Mouse (Mus musculus) hindbrain, embryonic 16.5 days (tissue): ENCODE results near the gene Lyar. TPM values are rescaled to one million over a fixed set of nuclear protein-coding genes. Genes with fewer than 3 reads are reported as not detected.
A peak's percentile ranks its signal among the peaks of the same experiment; 100 is the strongest.

Experiments used
- ATAC-seq: fragments of 200-750 bp; cut with Nextera tagmentation; 2 replicates; pipeline ENCODE4 v1.8.0; 2017; ENCODE audit warnings: moderate TSS enrichment, moderate library complexity
- H3K27ac ChIP-seq: fragments of 300-500 bp; sonication (generic); 2 replicates; pipeline ENCODE4 v1.5.1; 2014; ENCODE audit warnings: low read depth, mild to moderate bottlenecking, control low read depth, low read length, moderate library complexity
- H3K27me3 ChIP-seq: fragments of 300-500 bp; sonication (generic); replicated peaks from 2 replicates; pipeline ENCODE4 v1.6.1; 2014; ENCODE audit warnings: low read length; ENCODE audit not compliant: control insufficient read depth, insufficient read depth
- H3K36me3 ChIP-seq: fragments of 300-500 bp; sonication (generic); 2 replicates; pipeline ENCODE4 v1.6.1; 2014; ENCODE audit warnings: mild to moderate bottlenecking, low read length, moderate library complexity, mixed read lengths; ENCODE audit not compliant: control insufficient read depth, insufficient read depth
- H3K4me1 ChIP-seq: fragments of 300-500 bp; sonication (generic); 2 replicates; pipeline ENCODE4 v1.6.1; 2014; ENCODE audit warnings: low read depth, low read length; ENCODE audit not compliant: control insufficient read depth, insufficient read depth
- H3K4me2 ChIP-seq: fragments of 300-500 bp; sonication (generic); 2 replicates; pipeline ENCODE4 v1.6.1; 2014; ENCODE audit warnings: mild to moderate bottlenecking, low read length, control low read depth, moderate library complexity
- H3K4me3 ChIP-seq: fragments of 300-500 bp; sonication (generic); 2 replicates; pipeline ENCODE4 v1.5.1; 2014; ENCODE audit warnings: mild to moderate bottlenecking, low read length, control low read depth, moderate library complexity
- H3K9ac ChIP-seq: fragments of 300-500 bp; sonication (generic); 2 replicates; pipeline ENCODE4 v1.6.1; 2014; ENCODE audit warnings: low read depth, mild to moderate bottlenecking, control low read depth, low read length, moderate library complexity
- H3K9me3 ChIP-seq: fragments of 300-500 bp; sonication (generic); 2 replicates; pipeline ENCODE4 v1.6.1; 2014; ENCODE audit warnings: mild to moderate bottlenecking, low read length, moderate library complexity; ENCODE audit not compliant: control insufficient read depth
- WGBS: fragments of 180-500 bp; shearing (Covaris S2); extraction: QIAGEN DNeasy Blood & Tissue Kit; methylation state at CpG from one replicate; pipeline ENCODE4 v1.1.7; 2014; 5-methylcytosine and 5-hydroxymethylcytosine counted together
- polyA plus RNA-seq: library from polyadenylated mRNA; unstranded; fragments of >200 nt; fragmentation: Nextera tagmentation; extraction: Ambion mirVana; gene quantifications from 2 replicates; pipeline ENCODE4 v1.2.1, GENCODE M21; 2015

Gene Lyar
- 36.7 and 37.9 TPM in 2 replicates for polyA plus RNA-seq

GRCm38 (mm10) chr5:38220328-38220912 lies at the start of gene Lyar, which contains the start of gene Zbtb49:
Lyar (plus strand) TSS chr5:38220470.
Zbtb49 (minus strand) TSS chr5:38220457.
- WGBS = under 1% methylated on average over 50 of the region's 55 CpGs
- no peaks in the 10 kb centered on the region for H3K36me3 ChIP-seq
- H3K4me3 ChIP-seq = peak within 1 kb of the TSS; percentile 84
- peak within 1 kb of the TSS; percentile 88 for H3K4me2 ChIP-seq
- H3K9ac ChIP-seq = peak within 1 kb of the TSS; percentile 90
- no peaks in the 10 kb centered on the region for H3K9me3 ChIP-seq
- peak within 1 kb of the TSS; percentile 85 for H3K27ac ChIP-seq
- H3K27me3 ChIP-seq = no peaks in the 10 kb centered on the region
- H3K4me1 ChIP-seq = peaks cover 21% of the 10 kb centered on the region
- peak; percentile 92 for ATAC-seq

- Histone ChIP-seq H3K27ac (no peak overlapping the region), H3K4me2 (no peak overlapping the region), H3K36me3 (no peaks in the 10 kb centered on the region), H3K9me3 (no peaks in the 10 kb centered on the region; the same call in 1 of the 2 replicates), H3K9ac (no peak overlapping the region), H3K4me1 (no peaks in the 10 kb centered on the region), H3K27me3 (no peaks in the 10 kb centered on the region), H3K4me3 (no peak overlapping the region)
- ATAC-seq = no peak
- 66% methylated on average over 5 of the region's 5 CpGs for WGBS
These were observed 46.5 kb upstream of the Lyar start for GRCm38 (mm10) chr5:38173766-38174165.

DNA sequence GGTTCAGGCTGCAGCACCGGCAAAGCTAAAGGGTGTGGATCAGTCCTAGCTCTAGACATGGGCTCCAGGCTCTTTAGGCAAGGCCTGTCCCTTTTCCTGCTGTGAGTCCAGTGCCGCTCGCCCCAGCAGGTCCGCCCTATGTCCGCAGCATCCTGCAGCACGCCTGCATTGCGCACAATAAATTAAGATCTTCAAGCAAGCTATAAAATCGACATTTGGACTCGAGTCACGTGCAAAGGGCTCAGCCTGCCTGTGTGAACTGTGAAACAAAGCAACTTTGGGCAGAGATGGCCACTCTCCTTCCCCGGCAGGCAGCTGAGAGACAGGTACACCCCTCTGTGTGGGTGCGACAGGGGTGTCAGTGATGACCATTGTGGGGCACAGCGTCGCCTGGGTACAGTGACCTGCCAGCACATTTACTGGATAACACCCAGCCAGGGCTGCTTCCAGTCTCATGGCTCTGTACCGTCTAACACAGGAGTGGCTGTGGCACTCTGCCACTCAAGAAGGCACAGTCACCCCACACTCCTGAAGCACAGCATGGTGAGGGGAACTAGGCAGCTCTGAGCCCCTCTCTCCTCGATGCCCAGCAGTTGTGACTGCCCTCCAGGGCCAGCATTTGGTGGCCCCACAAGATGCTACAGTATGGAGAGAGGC lies 45.9 kb upstream of the Lyar start:
- WGBS = 79% methylated on average over 16 of the region's 16 CpGs
- Histone ChIP-seq H3K27ac (no peak overlapping the region), H3K4me2 (no peak overlapping the region), H3K4me3 (no peak overlapping the region), H3K9me3 (no peaks in the 10 kb centered on the region; the same call in 1 of the 2 replicates), H3K36me3 (no peaks in the 10 kb centered on the region), H3K4me1 (no peaks in the 10 kb centered on the region), H3K27me3 (no peaks in the 10 kb centered on the region), H3K9ac (no peak overlapping the region)
- no peak for ATAC-seq

DNA sequence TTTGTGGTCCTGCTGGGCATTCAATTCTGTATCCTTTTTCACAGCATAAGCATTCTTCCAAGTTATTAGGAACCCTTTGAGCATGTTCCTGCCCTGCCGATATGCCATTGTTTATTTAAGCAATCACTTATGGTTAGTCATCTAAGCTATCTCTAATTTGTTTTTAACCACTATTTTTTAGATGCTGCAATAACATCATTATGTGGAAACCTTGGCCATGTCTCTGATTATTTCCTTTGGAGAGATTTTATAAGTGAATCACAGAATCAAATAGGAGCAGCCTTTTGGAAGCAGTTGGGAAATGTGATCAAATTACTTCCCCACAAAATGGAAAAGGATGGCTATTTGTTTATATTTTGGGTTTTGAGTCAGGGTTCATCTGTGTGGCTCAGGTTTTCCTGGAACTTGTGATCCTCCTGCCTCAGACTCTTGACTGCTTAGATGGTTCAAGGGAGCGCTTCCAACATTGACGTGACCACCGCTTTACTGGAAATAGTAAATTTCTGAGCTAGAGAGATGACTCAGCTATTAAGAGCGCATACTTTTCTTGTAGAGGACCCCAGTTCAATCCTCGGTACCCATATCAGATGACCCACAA lies 35.5 kb upstream of the Lyar start:
- Histone ChIP-seq H3K9ac (no peak overlapping the region), H3K36me3 (no peaks in the 10 kb centered on the region), H3K27ac (no peak overlapping the region), H3K27me3 (no peaks in the 10 kb centered on the region), H3K4me3 (no peak overlapping the region), H3K4me2 (no peak overlapping the region), H3K9me3 (no peaks in the 10 kb centered on the region), H3K4me1 (no peaks in the 10 kb centered on the region)
- no peak for ATAC-seq
- 87% methylated on average over 6 of the region's 6 CpGs for WGBS

DNA sequence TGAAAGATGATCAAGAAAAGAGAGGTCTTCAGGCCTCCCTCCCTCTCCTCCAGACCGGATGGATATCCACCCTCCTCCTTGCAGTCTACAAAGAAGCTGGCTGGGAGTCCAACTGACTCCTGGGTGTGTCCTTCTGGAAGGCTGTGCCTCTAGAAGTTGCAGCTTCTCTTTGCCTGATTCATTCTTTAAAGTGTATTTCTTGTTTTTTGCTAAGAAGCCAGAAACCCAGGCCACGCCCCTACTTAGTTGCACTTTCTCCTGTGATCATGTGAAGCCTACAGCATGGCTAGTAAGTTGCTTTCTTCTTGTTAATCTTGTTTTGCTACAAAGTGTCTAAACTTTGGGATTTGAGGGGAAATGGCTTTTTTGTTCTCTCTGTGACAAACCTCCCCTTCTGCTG lies 33.3 kb upstream of the Lyar start:
- WGBS = 95% methylated on average over 2 of the region's 2 CpGs
- Histone ChIP-seq H3K27me3 (no peaks in the 10 kb centered on the region), H3K4me3 (no peak overlapping the region), H3K4me1 (no peaks in the 10 kb centered on the region), H3K4me2 (no peak overlapping the region), H3K9me3 (no peaks in the 10 kb centered on the region), H3K36me3 (no peaks in the 10 kb centered on the region), H3K9ac (no peak overlapping the region), H3K27ac (no peak overlapping the region)
- ATAC-seq = no peak

DNA sequence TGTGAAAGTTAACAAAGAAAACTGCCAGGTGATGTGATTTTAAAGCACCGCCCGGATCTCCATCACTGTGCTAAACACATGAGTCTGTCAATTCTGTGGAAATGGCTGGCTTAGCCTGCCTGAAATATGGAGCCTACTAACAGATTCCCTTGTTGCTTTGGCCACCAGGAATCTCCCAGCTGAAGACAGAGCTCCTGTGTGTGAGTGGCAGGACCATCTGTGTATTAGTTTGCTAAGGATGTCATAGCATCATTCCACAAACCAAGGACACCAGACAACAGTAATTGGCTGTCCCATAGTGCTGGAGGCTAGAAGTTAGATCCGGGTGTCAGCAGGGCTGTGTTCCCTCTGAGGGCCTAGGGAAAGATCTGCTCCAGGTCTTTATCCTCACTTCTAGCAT lies 29.4 kb upstream of the Lyar start:
- Histone ChIP-seq H3K9me3 (no peaks in the 10 kb centered on the region), H3K4me1 (no peaks in the 10 kb centered on the region), H3K36me3 (no peaks in the 10 kb centered on the region), H3K27me3 (no peaks in the 10 kb centered on the region), H3K4me2 (no peak overlapping the region), H3K9ac (no peak overlapping the region), H3K27ac (no peak overlapping the region), H3K4me3 (no peak overlapping the region)
- ATAC-seq = no peak
- 92% methylated on average over 3 of the region's 3 CpGs for WGBS

DNA sequence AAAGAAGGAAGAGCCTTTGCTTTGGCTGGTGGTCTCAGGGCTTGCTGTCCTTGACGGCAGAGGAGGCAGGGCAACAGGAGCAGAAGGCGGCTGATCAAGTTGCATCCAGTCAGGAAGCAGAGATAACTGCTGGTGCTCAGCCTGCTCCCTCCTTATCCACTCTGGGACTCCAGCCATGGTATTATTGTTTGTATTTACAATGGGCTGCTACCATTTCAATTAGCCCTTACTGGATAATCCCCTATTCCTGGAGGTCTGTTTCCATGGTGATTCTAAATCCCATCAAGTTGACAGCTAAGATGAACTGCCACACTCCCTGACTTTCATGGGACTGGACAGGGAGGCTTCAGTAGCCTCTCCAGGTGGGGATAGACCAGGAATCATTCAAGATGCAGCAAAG lies 25.3 kb upstream of the Lyar start:
- no peaks in the 10 kb centered on the region for H3K4me1 ChIP-seq
- no peaks in the 10 kb centered on the region for H3K9me3 ChIP-seq
- no peak overlapping the region for H3K4me3 ChIP-seq
- no peak overlapping the region for H3K4me2 ChIP-seq
- H3K36me3 ChIP-seq = no peaks in the 10 kb centered on the region; the same call in 1 of the 2 replicates
- H3K9ac ChIP-seq = no peak overlapping the region
- no peak overlapping the region for H3K27ac ChIP-seq
- WGBS = 34% methylated on average over 2 of the region's 2 CpGs
- H3K27me3 ChIP-seq = no peaks in the 10 kb centered on the region
- ATAC-seq = no peak

GRCm38 (mm10) chr5:38195941-38196340 lies 24.3 kb upstream of the Lyar start:
- no peak for ATAC-seq

DNA sequence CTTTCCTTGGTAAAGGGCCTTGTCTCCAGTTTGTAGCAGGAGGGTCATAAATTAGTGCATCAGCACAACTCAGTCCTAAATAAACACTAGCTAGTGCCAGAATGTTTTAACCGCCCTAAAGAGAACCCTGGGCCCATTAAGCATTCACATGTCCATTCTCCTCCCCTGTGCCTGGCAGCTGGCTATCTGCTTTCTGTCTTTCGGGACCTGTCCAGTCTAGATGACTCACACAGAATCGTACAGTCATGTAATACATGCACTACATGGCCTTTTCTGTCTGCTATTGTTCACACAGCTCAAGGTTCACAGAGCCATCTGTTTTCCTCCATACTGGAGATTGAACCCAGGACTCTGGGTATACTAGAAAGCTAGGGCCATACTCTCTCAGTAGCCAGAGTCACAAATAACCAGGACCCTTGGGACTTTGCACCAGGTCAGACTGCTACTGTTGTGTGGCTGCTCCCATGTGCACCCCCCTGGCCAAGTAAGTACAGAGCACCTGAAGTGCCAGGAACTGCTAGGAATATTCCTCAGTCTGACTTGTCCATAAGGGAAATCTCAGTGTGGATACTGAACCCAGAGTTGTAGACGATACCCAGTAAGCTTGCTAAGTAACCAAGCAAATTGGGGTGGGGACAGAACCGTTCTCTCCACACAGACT lies 23.3 kb upstream of the Lyar start:
- 68% methylated on average over 5 of the region's 5 CpGs for WGBS
- H3K36me3 ChIP-seq = peaks cover 8% of the 10 kb centered on the region

More at GRCm38 (mm10) chr5:38195941-38196340, 24.3 kb upstream of the Lyar start:
- Histone ChIP-seq H3K9me3 (no peaks in the 10 kb centered on the region), H3K4me2 (no peak overlapping the region), H3K9ac (no peak overlapping the region), H3K36me3 (peaks cover 6% of the 10 kb centered on the region), H3K27ac (no peak overlapping the region), H3K27me3 (no peaks in the 10 kb centered on the region), H3K4me3 (no peak overlapping the region), H3K4me1 (no peaks in the 10 kb centered on the region)

More for the DNA sequence above, 23.3 kb upstream of the Lyar start:
- no peaks in the 10 kb centered on the region for H3K9me3 ChIP-seq
- H3K27me3 ChIP-seq = no peaks in the 10 kb centered on the region
- no peak overlapping the region for H3K27ac ChIP-seq
- peak overlapping the region; percentile 4; the same call in 1 of the 2 replicates for H3K9ac ChIP-seq
- no peak overlapping the region for H3K4me3 ChIP-seq
- ATAC-seq = peak; percentile 31
- H3K4me2 ChIP-seq = no peak overlapping the region
- H3K4me1 ChIP-seq = no peaks in the 10 kb centered on the region
